Mouse (Mus musculus): ENCODE results near the gene Gm15517.
"Not testable (repeated sequence)": the region's sequence is repeated elsewhere in the genome, so short reads cannot be mapped to it uniquely, and the experiment has no call there.

Gm15517 gene

DNA sequence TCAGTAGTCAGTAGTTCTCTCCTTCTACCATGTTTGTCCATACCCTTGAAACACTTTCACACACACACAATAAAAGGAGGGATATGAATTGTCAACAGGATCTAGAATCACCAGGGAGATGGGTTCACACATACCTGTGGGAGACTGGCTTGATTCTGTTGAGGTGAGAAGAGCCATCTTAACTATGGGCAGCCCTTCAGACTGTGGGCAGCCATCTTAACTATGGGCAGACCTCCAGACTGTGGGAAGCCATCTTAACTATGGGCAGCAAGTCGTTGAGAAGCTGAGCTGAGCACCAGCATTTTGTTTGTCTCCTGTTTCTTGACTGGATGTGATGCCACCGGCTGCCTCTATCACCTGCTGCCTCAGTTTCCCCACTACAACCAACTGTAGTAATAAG, 10.1 kb downstream of the Gm15517 start:
- DNase-seq: no peak

DNA sequence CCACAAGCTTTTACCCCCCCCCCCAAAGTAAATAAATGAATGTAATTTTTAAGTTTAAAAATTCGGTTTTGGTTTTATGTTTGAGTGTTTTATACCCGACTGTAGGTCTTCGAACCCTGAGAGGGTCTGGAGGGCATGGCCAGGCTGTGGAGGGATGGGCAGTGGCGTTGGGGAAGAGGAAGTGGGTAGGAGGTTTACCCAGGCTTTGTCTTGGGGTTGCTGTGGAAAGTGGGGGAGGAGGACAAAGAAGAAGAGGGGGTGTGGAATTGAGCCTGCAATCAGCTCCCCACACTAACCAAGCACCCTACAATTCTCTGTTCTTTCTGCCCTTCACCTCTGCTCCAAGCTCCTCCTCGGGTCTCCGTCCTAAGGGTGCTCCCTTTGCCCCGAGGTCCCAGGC, 11.3 kb downstream of the Gm15517 start:
- DNase-seq: no peak

DNA sequence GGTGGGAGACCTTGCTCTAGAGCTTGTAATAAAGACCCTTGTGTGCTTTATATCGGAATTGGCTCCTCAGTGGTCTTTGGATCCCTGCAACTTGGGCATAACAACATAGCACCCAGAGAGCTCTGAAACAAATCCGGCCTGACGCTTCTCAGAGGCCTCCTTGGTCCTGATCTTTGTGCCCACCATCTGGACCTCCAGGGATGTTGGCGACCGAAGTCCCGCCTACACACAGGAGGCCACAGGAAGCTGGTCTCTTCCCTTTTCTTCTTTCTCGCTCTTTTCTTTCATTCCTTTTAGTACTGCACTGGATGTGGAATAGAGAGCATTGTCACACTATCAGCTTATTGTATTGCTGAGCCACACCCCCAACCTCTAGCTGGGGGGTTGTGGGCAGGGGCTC, 12.2 kb downstream of the Gm15517 start:
- DNase-seq: no peak

DNA sequence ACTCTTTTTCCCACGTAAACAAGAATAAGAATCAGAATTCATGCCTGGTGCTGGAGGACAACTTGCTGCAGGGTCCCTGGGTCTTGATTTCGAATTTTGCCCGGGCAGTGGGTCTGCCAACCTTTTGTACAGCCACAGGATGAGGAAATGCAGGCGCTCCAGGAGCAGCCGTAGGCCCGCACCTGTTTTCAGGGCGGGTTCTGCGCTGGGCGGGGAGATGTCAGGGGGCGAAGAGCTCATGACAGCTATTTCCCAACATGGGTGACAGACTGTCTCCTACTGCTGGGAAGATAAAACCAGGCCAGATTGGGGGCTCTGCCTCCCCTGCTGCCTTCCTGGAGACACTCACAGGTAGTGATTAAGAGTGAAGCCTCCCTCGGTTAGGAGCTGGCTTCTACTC, 12.8 kb downstream of the Gm15517 start:
- no peak for DNase-seq

DNA sequence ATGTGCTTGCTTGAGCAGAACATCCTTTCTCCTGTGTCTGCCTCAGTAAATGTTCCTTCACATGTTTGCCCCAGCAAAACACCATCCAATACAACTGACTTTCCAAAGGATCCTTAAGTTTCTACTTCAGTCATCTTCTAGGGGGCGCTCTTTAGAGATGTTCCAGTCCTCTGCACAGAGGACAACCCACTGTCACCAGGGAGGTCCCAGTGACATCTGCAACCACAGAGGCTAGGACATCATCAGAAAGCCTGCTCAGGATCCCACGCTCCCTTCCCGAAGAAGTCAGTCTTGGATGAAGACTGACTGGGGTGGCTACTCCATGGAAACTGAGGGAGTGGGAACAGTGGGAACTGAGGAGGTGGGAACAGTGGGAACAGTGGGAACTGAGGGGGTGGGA, 14.3 kb downstream of the Gm15517 start:
- DNase-seq: no peak

DNA sequence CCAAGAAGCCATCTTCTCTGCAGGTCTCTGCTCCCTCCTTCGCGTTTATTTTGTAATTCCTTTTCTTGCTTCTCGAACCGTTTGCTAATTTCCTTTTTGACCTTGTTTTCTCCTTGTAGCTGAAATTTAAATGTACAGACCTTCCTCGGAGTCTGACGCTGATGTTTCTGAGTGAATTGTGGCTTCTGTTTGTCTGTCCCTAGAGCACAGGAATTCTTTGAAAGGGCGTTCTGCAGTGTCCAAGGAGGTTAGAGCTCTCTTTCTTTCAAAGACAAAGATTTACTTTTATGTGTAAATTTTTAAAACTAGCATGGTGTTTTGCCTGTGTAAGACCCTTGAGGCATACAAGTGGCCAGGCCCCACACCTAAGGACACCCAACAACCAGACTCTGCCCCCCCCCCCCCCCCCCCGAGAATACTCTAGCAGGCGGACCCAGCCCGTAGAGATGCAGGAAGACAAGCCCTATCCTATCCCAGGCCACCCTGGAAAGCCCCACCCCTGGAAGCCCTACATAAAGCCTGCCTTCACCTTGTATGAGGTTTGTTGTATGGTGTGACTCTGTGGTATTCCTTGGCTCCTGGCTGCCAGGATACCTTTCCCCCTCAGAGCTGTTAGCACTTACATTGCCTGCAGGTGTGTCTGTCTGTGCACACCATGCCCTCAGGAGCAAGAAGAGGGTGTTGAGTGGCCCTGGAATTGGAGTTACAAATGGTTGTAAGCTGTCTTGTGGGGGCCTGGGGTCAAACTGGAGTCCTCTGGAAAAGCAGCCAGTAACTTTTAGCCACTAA, 15.4 kb downstream of the Gm15517 start:
- no peak for DNase-seq

DNA sequence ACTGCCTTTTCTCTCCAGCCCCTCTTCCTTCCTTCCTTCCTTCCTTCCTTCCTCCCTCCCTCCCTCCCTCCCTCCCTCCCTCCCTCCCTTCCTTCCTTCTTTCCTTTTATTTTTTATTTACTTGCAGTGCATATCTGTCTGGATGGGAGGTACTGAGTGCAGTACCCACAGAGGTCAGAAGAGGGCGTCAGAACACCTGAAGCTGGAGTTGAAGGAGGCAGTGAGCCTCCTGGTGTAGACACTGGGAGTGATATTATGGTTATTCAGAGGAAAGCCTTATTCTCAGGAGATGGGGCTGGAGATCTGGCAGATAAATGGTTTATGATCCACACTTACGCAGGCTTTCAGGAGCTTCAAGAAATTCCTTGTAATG, 16.0 kb downstream of the Gm15517 start:
- DNase-seq: peak; percentile 24

DNA sequence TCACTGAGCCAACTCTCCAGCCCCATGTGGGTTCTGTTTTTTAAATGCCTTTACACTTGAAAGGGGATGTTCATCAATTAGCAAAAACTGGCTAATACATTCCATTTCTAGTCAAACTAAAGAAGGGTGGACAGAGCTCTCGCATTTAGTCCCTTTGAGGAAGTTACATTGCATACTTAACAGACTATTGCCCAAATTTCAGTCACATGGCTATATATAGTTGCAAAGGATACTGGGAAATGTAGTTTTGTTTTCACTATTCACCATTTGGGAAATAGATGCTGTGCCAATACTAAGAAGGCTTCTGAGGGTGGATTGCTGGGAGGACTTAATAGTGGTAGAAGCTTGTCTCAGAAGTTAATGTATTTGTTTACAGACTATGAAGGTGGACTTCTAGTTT, 19.7 kb downstream of the Gm15517 start:
- DNase-seq: no peak

DNA sequence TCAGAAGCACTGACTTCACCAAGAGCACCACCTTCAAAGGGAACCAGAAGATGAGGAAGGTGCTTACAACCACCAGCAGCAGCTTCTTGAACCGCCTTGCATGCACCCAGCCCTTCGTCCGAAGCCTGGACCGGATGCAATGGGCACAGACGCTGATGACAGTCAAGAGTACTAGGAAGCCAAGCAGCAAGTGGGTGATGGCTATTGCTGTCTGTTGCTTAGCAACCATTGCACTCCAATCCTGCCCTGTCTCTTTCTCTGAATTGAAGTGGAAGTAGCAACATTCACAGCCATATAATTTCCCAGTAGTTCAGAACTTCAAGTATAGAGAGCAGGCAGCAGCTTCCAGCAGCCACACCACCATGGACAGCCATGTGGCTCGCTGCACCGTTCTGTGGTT, 20.3 kb downstream of the Gm15517 start:
- no peak for DNase-seq

DNA sequence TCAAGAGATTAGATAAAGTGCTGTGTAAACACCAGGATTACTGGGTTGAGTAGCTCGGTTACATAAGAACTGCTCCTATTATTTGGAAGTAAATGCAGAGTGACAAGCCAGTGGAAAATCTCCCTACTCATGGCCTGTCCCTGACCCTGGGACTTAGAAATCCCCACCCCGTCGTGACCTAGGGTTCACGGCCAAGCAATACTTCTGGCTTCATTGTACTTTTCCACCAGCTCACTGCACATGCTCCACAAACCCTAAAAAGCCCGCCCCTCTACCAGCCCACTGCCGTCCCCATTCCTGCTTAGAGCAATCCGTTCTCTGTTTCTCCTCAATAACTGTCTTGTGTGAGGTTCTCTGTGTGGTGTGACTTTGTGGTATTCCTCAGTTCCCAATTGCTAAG, 26.5 kb downstream of the Gm15517 start:
- no peak for DNase-seq

DNA sequence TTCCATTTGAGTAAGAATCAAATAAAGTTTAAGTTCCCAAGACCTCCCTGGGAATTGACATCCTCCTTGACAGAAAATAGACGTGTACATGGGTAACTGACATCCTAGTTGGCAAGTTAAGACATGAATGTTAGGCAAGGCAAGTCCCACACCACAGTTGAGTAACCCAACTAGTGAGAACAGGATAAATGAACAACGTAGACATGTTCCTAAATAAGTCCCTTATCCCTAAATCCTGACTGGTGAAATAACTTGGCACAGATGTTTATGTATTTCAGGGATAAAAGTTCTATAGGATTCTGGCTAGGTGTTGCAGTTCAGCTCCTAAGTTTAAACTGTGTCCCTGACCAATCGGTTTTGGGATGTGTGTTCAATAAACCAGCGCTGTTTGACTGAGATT, 29.7 kb downstream of the Gm15517 start:
- DNase-seq: no peak

DNA sequence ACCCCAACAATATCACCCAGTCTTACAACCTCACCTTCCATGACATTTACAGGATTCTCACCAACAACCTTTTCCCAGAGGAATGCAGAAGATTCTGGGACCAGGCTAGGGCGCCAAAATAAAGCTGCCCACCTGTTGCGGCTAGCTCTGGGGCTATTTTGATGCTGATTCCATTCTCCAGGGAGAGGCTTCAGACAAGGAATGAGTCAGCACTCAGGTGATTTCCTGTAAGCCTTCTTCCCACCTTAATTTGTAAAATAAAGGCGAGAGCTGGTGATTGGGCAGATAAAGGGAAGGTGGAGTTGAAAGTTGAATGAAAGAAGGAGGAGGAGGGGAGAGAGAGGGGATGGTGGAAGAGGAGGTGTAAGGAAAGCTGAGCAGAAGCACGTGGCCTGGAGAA, 30.2 kb downstream of the Gm15517 start:
- no peak for DNase-seq

DNA sequence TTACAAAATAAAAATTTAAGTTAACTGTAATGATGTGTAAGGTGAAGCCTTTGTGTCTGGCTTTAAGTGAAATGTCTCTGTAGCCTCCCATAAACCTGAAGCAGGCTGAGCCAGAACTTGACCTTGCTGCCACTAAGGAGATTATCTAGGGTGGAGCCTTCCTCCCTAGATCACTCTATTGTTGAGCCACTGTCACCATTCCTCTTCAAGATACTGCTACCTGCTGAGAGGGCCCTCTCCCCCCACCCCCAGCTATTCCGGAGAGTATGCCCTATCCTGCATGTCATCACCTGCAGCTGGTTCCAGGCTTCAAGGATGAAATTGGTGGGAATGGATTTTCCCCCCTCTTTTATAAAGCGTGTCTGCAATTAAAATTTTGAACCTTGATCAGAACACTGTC, 36.3 kb downstream of the Gm15517 start:
- DNase-seq: not testable (repeated sequence)

DNA sequence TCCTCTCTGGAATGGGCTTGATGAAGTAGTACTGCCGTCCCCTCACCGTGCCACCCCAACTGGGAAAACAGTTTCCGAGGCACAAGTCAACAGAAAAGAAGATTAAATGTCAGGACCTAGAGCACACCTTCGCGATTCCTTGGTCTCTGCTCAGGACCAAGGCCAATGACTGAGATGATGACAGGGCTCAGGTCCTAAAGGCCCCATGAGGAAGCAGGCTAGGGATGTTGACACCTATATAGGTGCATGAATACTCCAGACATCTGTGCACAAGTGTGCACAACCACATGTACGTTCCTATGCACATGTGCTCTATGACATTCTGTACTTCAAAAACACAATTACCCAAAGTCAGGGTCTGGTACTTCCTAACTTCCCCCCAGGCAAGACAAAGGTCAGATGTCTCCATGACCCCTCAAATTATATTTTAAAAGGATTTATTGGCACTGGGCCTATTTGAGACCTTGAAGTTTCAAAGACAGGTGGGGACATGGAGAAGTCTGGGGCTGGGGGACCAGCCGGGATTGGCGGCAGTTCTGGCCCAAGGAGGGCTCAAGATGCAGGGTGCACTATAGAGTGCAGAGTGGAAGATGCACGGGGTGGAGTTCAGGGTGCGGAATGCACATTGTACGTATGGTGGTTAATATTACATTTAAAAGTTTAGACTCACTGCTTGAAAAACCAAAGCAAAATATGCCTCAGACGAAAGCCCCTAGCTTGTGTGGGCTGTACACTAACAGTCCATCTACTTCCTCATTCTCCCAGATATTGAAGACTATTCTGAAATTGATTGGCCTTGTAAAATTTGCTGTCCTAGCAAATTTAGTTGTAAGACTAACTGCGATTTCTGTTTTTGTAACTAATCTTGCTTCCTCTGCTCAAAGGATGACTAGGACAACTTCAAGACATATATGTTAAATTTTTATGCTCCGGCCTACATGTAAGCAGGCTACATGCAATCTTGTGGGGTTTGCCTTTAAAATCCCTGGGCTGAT, 42.4 kb downstream of the Gm15517 start:
- no peak for DNase-seq

DNA sequence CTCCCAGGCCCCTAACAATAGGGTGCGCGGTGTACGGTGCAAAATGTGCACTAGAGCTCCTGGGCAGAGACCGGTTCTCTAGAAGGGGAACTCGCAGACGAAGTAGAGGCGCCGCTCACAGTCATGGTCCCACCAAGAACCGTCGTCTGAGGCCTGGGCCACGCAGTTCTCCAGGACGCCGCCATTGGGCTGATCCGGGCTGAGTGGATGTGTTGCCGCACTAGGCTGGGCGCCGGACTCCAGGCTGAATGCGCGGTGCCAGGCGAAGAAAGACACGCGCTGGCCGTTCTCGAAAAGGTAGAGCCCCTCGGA, 43.2 kb downstream of the Gm15517 start:
- DNase-seq: no peak

DNA sequence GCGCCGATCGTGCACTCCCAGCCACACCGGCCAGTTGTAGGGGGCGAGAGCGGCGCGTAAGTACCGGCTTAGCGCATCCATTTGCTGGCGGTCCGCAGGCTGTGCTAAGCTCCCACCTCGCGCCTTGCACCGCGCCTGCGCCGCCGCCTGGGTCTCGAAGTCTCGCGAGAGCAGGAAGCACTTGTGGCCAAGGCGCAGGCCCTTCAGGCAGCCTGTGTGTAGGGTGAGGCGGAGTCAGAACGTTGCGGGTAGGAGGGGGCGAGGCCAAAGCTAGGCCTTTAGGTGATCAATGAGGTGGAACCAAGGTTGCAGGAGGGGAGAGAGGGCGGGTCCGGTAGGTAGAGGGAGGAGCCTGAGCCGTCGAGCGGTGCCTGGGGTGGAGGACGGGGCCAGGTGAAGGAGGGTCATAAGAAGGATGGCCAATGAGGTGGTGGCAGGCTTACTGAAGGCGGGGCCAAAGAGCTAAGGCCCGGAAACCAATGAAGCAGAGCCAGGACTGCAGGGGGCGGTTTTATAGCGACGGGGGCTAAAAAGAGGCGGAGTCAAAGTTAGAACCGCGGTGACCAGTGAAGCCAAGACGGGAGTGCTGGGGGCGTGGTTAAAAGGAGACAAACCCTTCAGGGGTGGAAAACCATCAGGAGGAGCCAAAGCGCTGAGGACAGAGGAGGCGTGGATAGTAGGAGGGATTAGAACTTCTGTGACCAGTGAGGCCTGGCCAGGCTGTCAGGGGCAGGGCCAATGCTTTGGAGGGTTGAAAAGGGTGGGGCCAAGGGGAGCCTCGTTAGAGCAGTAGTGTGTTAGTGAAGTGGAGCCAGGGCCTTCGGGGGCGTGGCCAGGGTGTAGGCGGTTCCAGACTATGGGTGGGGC, 43.8 kb downstream of the Gm15517 start:
- DNase-seq: peak; percentile 97

DNA sequence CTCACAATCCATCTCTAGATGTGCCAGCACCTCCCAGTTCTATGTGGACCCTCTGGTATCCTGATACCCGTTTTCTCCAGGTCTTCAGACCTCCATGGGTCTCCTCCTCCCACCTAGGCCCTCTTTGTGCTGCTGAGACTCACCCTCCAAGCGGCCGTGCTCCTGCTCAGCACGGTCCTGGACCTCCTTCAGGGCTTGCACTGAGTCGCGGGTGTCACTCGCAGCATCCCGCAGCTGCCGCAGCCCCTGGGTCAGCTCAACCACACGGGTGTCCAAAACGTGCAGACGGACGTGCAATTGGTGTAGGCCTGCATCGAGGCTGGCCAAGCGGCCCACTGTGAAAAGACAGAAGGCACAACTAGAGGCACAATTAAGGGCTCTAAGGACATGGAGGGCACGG, 44.4 kb downstream of the Gm15517 start:
- no peak for DNase-seq

DNA sequence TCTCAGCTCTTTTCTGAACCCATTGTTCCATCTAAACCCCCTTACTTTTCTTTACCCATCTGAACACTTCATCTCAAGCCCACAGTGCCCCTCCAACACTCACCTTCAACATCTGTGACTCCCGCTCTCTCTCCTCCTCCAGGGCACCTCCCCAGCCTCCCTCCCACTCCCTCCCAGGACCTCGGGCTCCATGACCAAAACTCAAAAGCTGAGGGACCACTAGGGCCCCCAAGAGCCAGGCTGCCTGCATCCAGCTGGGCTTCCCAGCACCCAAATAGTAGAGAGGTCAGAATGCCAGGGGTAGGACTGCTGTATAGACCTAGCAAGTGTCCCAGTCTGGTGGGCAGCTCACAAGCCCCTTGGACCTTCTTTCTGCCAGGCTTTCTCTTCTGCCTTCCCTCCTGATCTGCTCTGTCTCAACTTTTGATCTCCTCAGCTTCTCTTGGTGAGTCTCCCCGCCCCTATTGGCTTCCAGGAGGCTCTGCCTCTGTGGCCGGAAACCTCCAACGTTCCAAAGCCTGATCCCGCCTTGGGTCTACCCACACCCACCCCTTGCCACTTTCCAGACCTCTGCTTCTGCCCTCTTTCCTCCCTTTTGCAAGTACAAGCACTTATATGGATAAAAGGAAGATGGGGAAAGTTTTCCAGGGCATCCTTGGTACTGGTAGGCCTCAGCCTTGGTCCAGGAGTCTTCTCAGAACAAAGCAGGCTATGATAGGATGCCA, 45.4 kb downstream of the Gm15517 start, which contains the start of gene Clec11a:
Clec11a (minus strand) TSS at position 387 of the 725 bp plus-strand sequence.
- peak; percentile 39 for DNase-seq

DNA sequence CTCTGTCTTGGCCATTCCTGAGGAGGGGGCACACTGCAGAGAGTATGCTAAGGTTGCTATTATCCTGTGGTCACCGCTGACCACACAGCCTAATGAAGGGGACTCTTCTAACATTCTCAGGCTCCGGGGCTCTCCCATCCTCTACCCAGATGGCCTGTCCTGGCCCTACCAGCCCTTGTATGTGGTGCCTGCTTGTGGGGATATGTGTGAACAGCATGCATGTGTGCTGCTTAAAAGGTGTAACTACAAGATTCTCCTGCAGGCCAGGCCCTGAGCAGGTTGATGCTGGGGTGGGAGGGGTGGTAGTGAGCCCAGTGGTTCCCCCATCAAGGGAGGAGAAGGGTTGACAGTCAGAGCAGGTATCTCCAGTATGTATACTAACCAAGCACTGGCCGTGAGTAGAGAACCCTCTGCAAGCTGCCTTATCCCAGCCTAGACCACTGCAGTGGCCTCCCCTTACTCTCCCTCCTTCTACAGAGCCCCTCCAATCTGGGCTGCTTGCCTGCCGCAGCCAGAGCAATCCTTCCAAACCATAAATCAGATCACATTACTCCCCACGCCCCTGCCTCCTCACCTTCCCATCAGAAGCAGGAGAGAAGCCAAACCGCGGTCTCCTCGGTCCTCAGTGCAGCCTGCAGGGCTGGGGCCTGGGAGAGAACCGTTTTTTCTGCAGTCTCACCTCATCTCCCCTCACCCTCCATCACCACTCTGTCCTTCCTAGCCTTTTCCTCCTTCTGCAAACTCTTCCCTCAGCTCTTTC, 46.2 kb downstream of the Gm15517 start:
- DNase-seq: no peak

DNA sequence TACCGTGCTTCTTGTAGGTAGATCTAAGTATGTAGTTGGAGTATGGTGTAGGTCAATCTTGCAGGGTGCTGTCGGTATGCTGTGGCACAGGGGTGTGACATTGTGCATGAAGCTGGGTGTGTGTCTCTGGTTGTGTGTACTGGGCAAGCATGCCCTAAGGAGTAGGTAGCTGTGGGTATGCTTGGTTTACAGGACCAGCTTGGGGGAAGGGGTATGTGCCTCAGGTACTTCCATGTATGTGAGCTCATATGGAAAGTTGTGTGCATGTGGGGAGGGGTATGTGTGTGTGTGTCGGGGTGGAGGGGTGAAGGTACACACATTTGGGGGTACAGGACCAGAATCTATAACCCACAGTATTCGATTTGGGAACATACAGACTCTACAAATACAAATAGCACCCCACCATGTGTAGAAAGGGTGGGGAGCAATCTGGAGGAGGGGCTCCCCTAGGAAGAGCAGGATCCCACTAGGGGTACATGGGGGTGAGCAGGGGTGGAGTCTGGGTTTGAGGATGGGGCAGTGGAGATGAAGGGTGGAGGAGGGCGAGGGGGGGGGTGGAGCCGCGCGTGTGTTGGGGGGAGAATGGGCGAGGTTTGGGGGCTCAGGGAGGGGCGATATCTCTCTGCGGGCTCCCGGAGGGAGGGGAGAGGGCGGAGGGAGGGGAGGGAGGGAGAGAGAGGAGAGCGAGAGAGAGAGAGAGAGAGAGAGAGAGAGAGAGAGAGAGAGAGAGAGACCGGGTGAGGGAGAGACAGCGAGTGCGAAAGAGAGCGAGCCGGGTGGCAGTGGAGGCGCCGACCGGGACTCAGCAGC, 48.4 kb downstream of the Gm15517 start, which contains the start of gene Shank1:
Shank1 (plus strand) TSS at position 779 of the 810 bp plus-strand sequence.
- peak; percentile 24 for DNase-seq

Measured in kidney, postnatal 10 days (tissue).